Comparison of ENCODE assay signal across 13 mouse cellular contexts in the genomic region with DNA sequence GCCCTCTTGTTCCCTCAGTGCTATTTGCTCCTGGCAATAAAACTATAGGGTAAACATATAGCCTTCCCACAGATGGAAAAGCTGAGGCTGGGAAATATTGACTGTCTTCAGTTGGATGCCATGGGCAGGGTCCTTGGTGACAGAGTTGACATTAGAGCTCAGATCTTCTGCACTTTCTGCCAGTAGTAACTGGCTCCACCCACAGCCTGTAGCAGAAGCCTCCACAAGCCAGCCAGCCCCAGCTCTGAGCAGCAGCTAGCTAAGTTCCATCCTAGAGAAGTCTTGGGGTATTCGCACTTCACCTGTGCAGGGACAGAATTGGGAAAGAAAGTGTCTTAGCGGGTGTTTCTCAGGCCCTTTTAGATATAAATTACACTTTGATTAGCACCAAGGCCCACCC.
"Had no signal": no experiment of that assay in that cellular context is flagged by ENCODE, and none has a peak within 500 bp of the region (broad histone marks: within the 10 kb centered on the region; RNA-seq: fewer than 3 reads in every experiment).

No protein-coding gene starts in this region.

- ATAC-seq: liver, postnatal 0 days; lung, postnatal 0 days; midbrain, embryonic 13.5 days had no signal

- H3K27me3 ChIP-seq: limb, embryonic 12.5 days; limb, embryonic 15.5 days; midbrain, embryonic 13.5 days had no signal

- H3K9me3 ChIP-seq: limb, embryonic 12.5 days; limb, embryonic 15.5 days; midbrain, embryonic 13.5 days had no signal

- H3K36me3 ChIP-seq: limb, embryonic 12.5 days; limb, embryonic 15.5 days; midbrain, embryonic 13.5 days had no signal

- H3K4me1 ChIP-seq: limb, embryonic 12.5 days; limb, embryonic 15.5 days; midbrain, embryonic 13.5 days had no signal

- H3K4me2 ChIP-seq: limb, embryonic 12.5 days; limb, embryonic 15.5 days; liver, embryonic 11.5 days; lung, embryonic 14.5 days; midbrain, embryonic 13.5 days had no signal

- H3K9ac ChIP-seq: limb, embryonic 12.5 days; limb, embryonic 15.5 days; liver, embryonic 14.5 days; liver, postnatal 0 days; lung, embryonic 14.5 days; midbrain, embryonic 13.5 days had no signal

- DNase-seq: kidney, postnatal 25 days; liver, postnatal 0 days; thymus, adult 18-20 months; thymus, postnatal 36 days had no signal

- H3K27ac ChIP-seq: kidney, postnatal 0 days; limb, embryonic 12.5 days; limb, embryonic 15.5 days; liver, embryonic 14.5 days; macrophage; midbrain, embryonic 13.5 days had no signal

- H3K4me3 ChIP-seq: limb, embryonic 12.5 days; limb, embryonic 15.5 days; midbrain, embryonic 13.5 days had no signal
